ENCODE assay signal across 8 mouse cellular contexts in genomic region chr14:14120230-14121096, GRCm38 (mm10). TPM values are rescaled to one million over a fixed set of nuclear protein-coding genes. Genes with fewer than 3 reads are reported as not detected.
A peak's percentile ranks its signal among the peaks of the same experiment; 100 is the strongest.
DNase-seq lines count a peak whose midpoint lies in the region; ATAC-seq and TF ChIP-seq lines count a peak whose summit lies in the region.

Gene Psmd6 (minus strand): TSS chr14:14120984.

- peak within 1 kb of the TSS; percentile 78 for H3K27ac ChIP-seq in forebrain, embryonic 16.5 days (ENCODE audit: low read length)
- peak within 1 kb of the TSS; percentile 96 for H3K27ac ChIP-seq in layer of hippocampus, adult 2 months
- H3K27ac ChIP-seq in lung, embryonic 14.5 days (ENCODE audit: low read depth), result no peak within 1 kb of the TSS; the same call in 1 of the 2 replicates
- peak within 1 kb of the TSS; percentile 62; the same call in 1 of the 2 replicates for H3K27ac ChIP-seq in olfactory bulb, adult 2 months (ENCODE audit: insufficient read depth, low read depth, low read length)
- no peak within 1 kb of the TSS for H3K27ac ChIP-seq in thymus, adult 2 months (ENCODE audit: control insufficient read depth, insufficient read depth, low read length)

- peak; percentile 98 for TF ChIP-seq CTCF in G1E (IDR thresholded peaks at IDR 0.05; ENCODE audit: low read depth, low read length)
- TF ChIP-seq CTCF in layer of hippocampus, adult 2 months (conservative IDR thresholded peaks at IDR 0.05), result peak; percentile 100
- peak; percentile 98 for TF ChIP-seq CTCF in lung, embryonic 14.5 days (IDR thresholded peaks at IDR 0.05; ENCODE audit: low read depth)
- peak; percentile 95 for TF ChIP-seq CTCF in olfactory bulb, adult 2 months (IDR thresholded peaks at IDR 0.05; ENCODE audit: insufficient read depth, low read depth, low read length)
- peak; percentile 98 for TF ChIP-seq CTCF in thymus, adult 2 months (IDR thresholded peaks at IDR 0.05; ENCODE audit: borderline replicate concordance, control insufficient read depth, extremely low read depth, insufficient read depth, low read length, poor library complexity)

- ATAC-seq in G1E (ENCODE audit: extremely low read depth, insufficient number of reproducible peaks, low FRiP score, poor library complexity, severe bottlenecking), result peak; percentile 91
- peak; percentile 99 for ATAC-seq in forebrain, embryonic 16.5 days
- ATAC-seq in lung, embryonic 14.5 days (ENCODE audit: insufficient read depth), result peak; percentile 98

- peak within 1 kb of the TSS; percentile 98 for H3K9ac ChIP-seq in forebrain, embryonic 16.5 days (replicated peaks; ENCODE audit: low read depth, low read length)
- H3K9ac ChIP-seq in lung, embryonic 14.5 days, result peak within 1 kb of the TSS; percentile 96

- peaks cover 19% of the 10 kb centered on the region for H3K4me1 ChIP-seq in G1E (ENCODE audit: insufficient read depth, low read depth, low read length)
- H3K4me1 ChIP-seq in forebrain, embryonic 16.5 days (replicated peaks; ENCODE audit: control insufficient read depth, insufficient read depth, low read length), result peaks cover 20% of the 10 kb centered on the region
- no peaks in the 10 kb centered on the region for H3K4me1 ChIP-seq in lung, embryonic 14.5 days (ENCODE audit: insufficient read depth)
- H3K4me1 ChIP-seq in olfactory bulb, adult 2 months (ENCODE audit: control insufficient read depth, insufficient read depth, low read length), result peaks cover 7% of the 10 kb centered on the region; the same call in 1 of the 2 replicates
- peaks cover 7% of the 10 kb centered on the region for H3K4me1 ChIP-seq in thymus, adult 2 months (replicated peaks; ENCODE audit: control insufficient read depth, insufficient read depth, low read length)

- WGBS in forebrain, embryonic 16.5 days, result under 1% methylated on average over 68 of the region's 68 CpGs
- WGBS in lung, embryonic 14.5 days, result under 1% methylated on average over 68 of the region's 68 CpGs
- WGBS in olfactory bulb, adult 2 months, result under 1% methylated on average over 68 of the region's 68 CpGs
- WGBS in thymus, adult 2 months, result under 1% methylated on average over 68 of the region's 68 CpGs

- peaks cover 39% of the 10 kb centered on the region for H3K36me3 ChIP-seq in G1E (replicated peaks)
- peaks cover 21% of the 10 kb centered on the region for H3K36me3 ChIP-seq in forebrain, embryonic 16.5 days (ENCODE audit: control insufficient read depth, insufficient read depth)
- H3K36me3 ChIP-seq in lung, embryonic 14.5 days (ENCODE audit: insufficient read depth), result peaks cover 34% of the 10 kb centered on the region
- H3K36me3 ChIP-seq in thymus, adult 2 months (ENCODE audit: control insufficient read depth, insufficient read depth, low read length), result peaks cover 40% of the 10 kb centered on the region

- TF ChIP-seq POLR2A in olfactory bulb, adult 2 months (IDR thresholded peaks at IDR 0.05; ENCODE audit: insufficient read depth, low read depth, low read length), result peak; percentile 74
- TF ChIP-seq POLR2A in thymus, adult 2 months (IDR thresholded peaks at IDR 0.05; ENCODE audit: control insufficient read depth, extremely low read depth, insufficient read depth, low read length, poor library complexity), result peak; percentile 50; the same call in 1 of the 2 replicates

- peak within 1 kb of the TSS; percentile 90 for H3K4me3 ChIP-seq in G1E (ENCODE audit: low read depth, low read length)
- peak within 1 kb of the TSS; percentile 95 for H3K4me3 ChIP-seq in forebrain, embryonic 16.5 days (replicated peaks; ENCODE audit: low read length)
- peak within 1 kb of the TSS; percentile 96 for H3K4me3 ChIP-seq in layer of hippocampus, adult 2 months
- H3K4me3 ChIP-seq in lung, embryonic 14.5 days (ENCODE audit: low read depth, low read length), result peak within 1 kb of the TSS; percentile 95
- H3K4me3 ChIP-seq in olfactory bulb, adult 2 months (ENCODE audit: insufficient read depth, low read depth, low read length), result peak within 1 kb of the TSS; percentile 97
- H3K4me3 ChIP-seq in thymus, adult 2 months (ENCODE audit: control insufficient read depth, insufficient read depth, low read length), result peak within 1 kb of the TSS; percentile 91

- H3K9me3 ChIP-seq in G1E (replicated peaks), result no peaks in the 10 kb centered on the region
- H3K9me3 ChIP-seq in forebrain, embryonic 16.5 days (ENCODE audit: control insufficient read depth, low read length), result no peaks in the 10 kb centered on the region
- H3K9me3 ChIP-seq in lung, embryonic 14.5 days (ENCODE audit: low read depth, low read length), result no peaks in the 10 kb centered on the region

- H3K4me2 ChIP-seq in forebrain, embryonic 16.5 days (ENCODE audit: low read length), result peak within 1 kb of the TSS; percentile 90
- H3K4me2 ChIP-seq in lung, embryonic 14.5 days, result peak within 1 kb of the TSS; percentile 87

- intact Hi-C loops in heart, postnatal 36 days (cut with DNase I), result loop anchor here (1.0 kb wide), 1 partner anchor 21 kb away; no protein-coding TSS in a partner anchor

- H3K27me3 ChIP-seq in G1E (ENCODE audit: insufficient read depth, low read length), result peaks cover 7% of the 10 kb centered on the region
- H3K27me3 ChIP-seq in forebrain, embryonic 16.5 days (replicated peaks; ENCODE audit: control insufficient read depth, insufficient read depth, low read length), result no peaks in the 10 kb centered on the region
- H3K27me3 ChIP-seq in lung, embryonic 14.5 days (ENCODE audit: insufficient read depth, low read length), result no peaks in the 10 kb centered on the region
- H3K27me3 ChIP-seq in thymus, adult 2 months (ENCODE audit: control insufficient read depth, insufficient read depth, low read length), result no peaks in the 10 kb centered on the region

- peak; percentile 80 for DNase-seq in G1E (ENCODE audit: low spot score)
- peak; percentile 85 to 92 for DNase-seq in cerebellum, adult 18-20 months
- DNase-seq in heart, postnatal 36 days, result peak; percentile 91 to 95
- peak; percentile 90 to 91 for DNase-seq in layer of hippocampus, adult 2 months (ENCODE audit: low spot score in 2 of 2)
- DNase-seq in lung, embryonic 14.5 days, result peak; percentile 91
- DNase-seq in thymus, adult 2 months, result peak; percentile 90

RNA-seq across cellular contexts. Expression of gene Psmd6, which starts in this region (rescaled TPM):
- 81.6 and 111 TPM in 2 replicates for total RNA-seq in G1E (2014; fragmentation: Nextera tagmentation)
- 264 and 265 TPM in 2 replicates for total RNA-seq in G1E (2017)
- 77.1 and 83.0 TPM in 2 replicates for polyA plus RNA-seq in G1E (2012)
- 275 and 281 TPM in 2 replicates for polyA plus RNA-seq in forebrain, embryonic 16.5 days (2015; fragmentation: Nextera tagmentation; extraction: Ambion mirVana)
- total RNA-seq in heart, postnatal 36 days (2021), result 10 to 100 TPM; 83.0 to 89.4 TPM
- total RNA-seq in layer of hippocampus, adult 2 months (2021), result 100 to 1,000 TPM; 120 to 127 TPM
- polyA plus RNA-seq in lung, embryonic 14.5 days (2014; fragmentation: Nextera tagmentation; extraction: Ambion mirVana), result 245 and 248 TPM in 2 replicates
- polyA plus RNA-seq in olfactory bulb, adult 2 months (2012; ENCODE audit: insufficient read depth, insufficient read length, low replicate concordance, missing spikeins), result not detected in 2 replicates
- 34.2 and 34.5 TPM in 2 replicates for polyA plus RNA-seq in thymus, adult 2 months (2012; rRNA removed)

Comparison
In these comparisons a context has a peak if more than half of its experiments do, and no peak if none do; other contexts are left out.
1. H3K27ac ChIP-seq: peak in forebrain, embryonic 16.5 days (single experiment), layer of hippocampus, adult 2 months (single experiment) and olfactory bulb, adult 2 months (single experiment); none in lung, embryonic 14.5 days (single experiment) and thymus, adult 2 months (single experiment).
2. Peak in every context shown above with its lines, with median percentiles within 50 percentile points of each other: ATAC-seq, DNase-seq, H3K4me3 ChIP-seq and CTCF ChIP-seq.